In genomic region chr3:94839101-94839500, GRCm38 (mm10) we compare ENCODE assay signal across 9 mouse cellular contexts. TPM values are rescaled to one million over a fixed set of nuclear protein-coding genes. Genes with fewer than 3 reads are reported as not detected.
DNase-seq lines count a peak whose midpoint lies in the region; ATAC-seq lines count a peak whose summit lies in the region.
"Had no signal": no experiment of that assay in that cellular context is flagged by ENCODE, and none has a peak within 500 bp of the region (broad histone marks: within the 10 kb centered on the region; RNA-seq: fewer than 3 reads in every experiment).

No protein-coding gene starts in this region.

- peak overlapping the region; percentile 74; the same call in 1 of the 2 replicates for H3K9ac ChIP-seq in kidney, embryonic 15.5 days
- no peak overlapping the region for H3K9ac ChIP-seq in embryonic facial prominence, embryonic 15.5 days
- no peak overlapping the region for H3K9ac ChIP-seq in intestine, embryonic 16.5 days (ENCODE audit: low read depth, low read length)
- peak overlapping the region; percentile 88; the same call in 1 of the 2 replicates for H3K9ac ChIP-seq in neural tube, embryonic 12.5 days

- no peaks in the 10 kb centered on the region for H3K27me3 ChIP-seq in kidney, embryonic 15.5 days
- no peaks in the 10 kb centered on the region for H3K27me3 ChIP-seq in embryonic facial prominence, embryonic 15.5 days
- no peaks in the 10 kb centered on the region for H3K27me3 ChIP-seq in intestine, embryonic 16.5 days (replicated peaks; ENCODE audit: control insufficient read depth, insufficient read depth, low read length)
- no peaks in the 10 kb centered on the region for H3K27me3 ChIP-seq in neural tube, embryonic 12.5 days (replicated peaks)

- peaks cover 20% of the 10 kb centered on the region for H3K4me1 ChIP-seq in kidney, embryonic 15.5 days
- H3K4me1 ChIP-seq in embryonic facial prominence, embryonic 15.5 days: peaks cover 17% of the 10 kb centered on the region
- H3K4me1 ChIP-seq in intestine, embryonic 16.5 days (ENCODE audit: control insufficient read depth, insufficient read depth, low read length): 0 out of 2 replicates have a peak, but pooled peaks cover 3% of the 10 kb centered on the region
- H3K4me1 ChIP-seq in neural tube, embryonic 12.5 days: peaks cover 17% of the 10 kb centered on the region

- no peak for ATAC-seq in kidney, embryonic 15.5 days (replicated peaks; ENCODE audit: low FRiP score)
- no peak for ATAC-seq in embryonic facial prominence, embryonic 15.5 days (ENCODE audit: insufficient number of reproducible peaks, low FRiP score, low TSS enrichment, low read depth)
- no peak for ATAC-seq in intestine, embryonic 16.5 days
- no peak for ATAC-seq in neural tube, embryonic 12.5 days (ENCODE audit: low FRiP score, low read depth)

- 0 out of 2 replicates have a peak, but pooled peaks cover 3% of the 10 kb centered on the region for H3K9me3 ChIP-seq in kidney, embryonic 15.5 days (replicated peaks)
- no peaks in the 10 kb centered on the region for H3K9me3 ChIP-seq in embryonic facial prominence, embryonic 15.5 days (replicated peaks)
- H3K9me3 ChIP-seq in intestine, embryonic 16.5 days (ENCODE audit: control insufficient read depth, low read length): no peaks in the 10 kb centered on the region
- no peaks in the 10 kb centered on the region for H3K9me3 ChIP-seq in neural tube, embryonic 12.5 days

- no peaks in the 10 kb centered on the region for H3K36me3 ChIP-seq in kidney, embryonic 15.5 days
- no peaks in the 10 kb centered on the region for H3K36me3 ChIP-seq in embryonic facial prominence, embryonic 15.5 days
- H3K36me3 ChIP-seq in intestine, embryonic 16.5 days (ENCODE audit: control insufficient read depth, insufficient read depth, low read length): no peaks in the 10 kb centered on the region
- no peaks in the 10 kb centered on the region for H3K36me3 ChIP-seq in neural tube, embryonic 12.5 days

- WGBS in kidney, embryonic 15.5 days: 70% methylated on average over 5 of the region's 5 CpGs
- WGBS in embryonic facial prominence, embryonic 15.5 days: 70% methylated on average over 5 of the region's 5 CpGs
- 65% methylated on average over 5 of the region's 5 CpGs for WGBS in intestine, embryonic 16.5 days
- WGBS in neural tube, embryonic 12.5 days: 79% methylated on average over 5 of the region's 5 CpGs

- H3K4me3 ChIP-seq in kidney, embryonic 15.5 days (replicated peaks): peak overlapping the region; percentile 74
- H3K4me3 ChIP-seq in embryonic facial prominence, embryonic 15.5 days (replicated peaks): peak overlapping the region; percentile 67
- H3K4me3 ChIP-seq in intestine, embryonic 16.5 days (ENCODE audit: low read length): 0 out of 2 replicates have a peak overlapping the region, but pooled peaks have one; percentile 71
- peak overlapping the region; percentile 73; the same call in 1 of the 2 replicates for H3K4me3 ChIP-seq in neural tube, embryonic 12.5 days

- H3K27ac ChIP-seq in kidney, embryonic 15.5 days: peak overlapping the region; percentile 95
- peak overlapping the region; percentile 99; the same call in 1 of the 2 replicates for H3K27ac ChIP-seq in embryonic facial prominence, embryonic 15.5 days (replicated peaks)
- H3K27ac ChIP-seq in intestine, embryonic 16.5 days (ENCODE audit: low read length): no peak overlapping the region
- H3K27ac ChIP-seq in neural tube, embryonic 12.5 days: no peak overlapping the region

- DNase-seq in kidney, adult 8-10 months: no peak
- DNase-seq in left cerebral cortex, adult 8-10 months (ENCODE audit: low spot score in 2 of 2): no peak
- no peak for DNase-seq in retina, embryonic 14.5 days (ENCODE audit: low spot score)
- no peak for DNase-seq in gastrocnemius, postnatal 10 days

- H3K4me2 ChIP-seq in kidney, embryonic 15.5 days: peak overlapping the region; percentile 66
- H3K4me2 ChIP-seq in embryonic facial prominence, embryonic 15.5 days (replicated peaks): peak overlapping the region; percentile 58
- peak overlapping the region; percentile 62; the same call in 1 of the 2 replicates for H3K4me2 ChIP-seq in intestine, embryonic 16.5 days (ENCODE audit: low read depth, low read length)
- H3K4me2 ChIP-seq in neural tube, embryonic 12.5 days (replicated peaks): peak overlapping the region; percentile 65

RNA-seq across cellular contexts. Expression of gene Pogz, which starts 1.7 kb away (rescaled TPM):
- polyA plus RNA-seq in kidney, embryonic 15.5 days (2015; fragmentation: Nextera tagmentation; extraction: Ambion mirVana): 17.4 and 18.8 TPM in 2 replicates
- polyA plus RNA-seq in embryonic facial prominence, embryonic 15.5 days (2015; fragmentation: Nextera tagmentation; extraction: Ambion mirVana): 15.3 and 16.4 TPM in 2 replicates
- polyA plus RNA-seq in intestine, embryonic 16.5 days (2015; fragmentation: Nextera tagmentation; extraction: Ambion mirVana): 9.2 and 9.9 TPM in 2 replicates
- polyA plus RNA-seq in neural tube, embryonic 12.5 days (2016; fragmentation: Nextera tagmentation; extraction: Ambion mirVana): 20.9 and 21.0 TPM in 2 replicates
- 10 to 100 TPM; 52.5 to 66.4 (median 60.5) TPM for total RNA-seq in left cerebral cortex, adult 8-10 months (2022)
- total RNA-seq in gastrocnemius, postnatal 10 days (2021): 10 to 100 TPM; 23.9 to 27.8 TPM

RNA-seq across cellular contexts. Expression of gene Psmb4, which starts 47.7 kb away (rescaled TPM):
- 340 and 342 TPM in 2 replicates for polyA plus RNA-seq in kidney, embryonic 15.5 days (2015; fragmentation: Nextera tagmentation; extraction: Ambion mirVana)
- 328 and 351 TPM in 2 replicates for polyA plus RNA-seq in embryonic facial prominence, embryonic 15.5 days (2015; fragmentation: Nextera tagmentation; extraction: Ambion mirVana)
- 299 and 315 TPM in 2 replicates for polyA plus RNA-seq in intestine, embryonic 16.5 days (2015; fragmentation: Nextera tagmentation; extraction: Ambion mirVana)
- polyA plus RNA-seq in neural tube, embryonic 12.5 days (2016; fragmentation: Nextera tagmentation; extraction: Ambion mirVana): 331 and 332 TPM in 2 replicates
- total RNA-seq in left cerebral cortex, adult 8-10 months (2022): 100 to 1,000 TPM; 239 to 284 (median 263) TPM
- total RNA-seq in gastrocnemius, postnatal 10 days (2021): 100 to 1,000 TPM; 240 to 255 TPM

RNA-seq across cellular contexts. Expression of gene Cgn, which starts 52.8 kb away (rescaled TPM):
- polyA plus RNA-seq in kidney, embryonic 15.5 days (2015; fragmentation: Nextera tagmentation; extraction: Ambion mirVana): 17.0 and 18.3 TPM in 2 replicates
- polyA plus RNA-seq in embryonic facial prominence, embryonic 15.5 days (2015; fragmentation: Nextera tagmentation; extraction: Ambion mirVana): 10.1 and 12.6 TPM in 2 replicates
- polyA plus RNA-seq in intestine, embryonic 16.5 days (2015; fragmentation: Nextera tagmentation; extraction: Ambion mirVana): 80.9 and 90.7 TPM in 2 replicates
- polyA plus RNA-seq in neural tube, embryonic 12.5 days (2016; fragmentation: Nextera tagmentation; extraction: Ambion mirVana): 4.1 and 4.3 TPM in 2 replicates
- total RNA-seq in left cerebral cortex, adult 8-10 months (2022): 1 to 10 TPM; 3.5 to 5.2 (median 4.3) TPM
- under 1 TPM; 0.29 to 0.38 TPM for total RNA-seq in gastrocnemius, postnatal 10 days (2021)
- total RNA-seq: common myeloid progenitor, adult 5-6 weeks had no signal

Comparison
In these comparisons a context has a peak if more than half of its experiments do, and no peak if none do; other contexts are left out.
1. H3K27ac ChIP-seq: peak in kidney, embryonic 15.5 days (single experiment) and embryonic facial prominence, embryonic 15.5 days (single experiment); none in intestine, embryonic 16.5 days (single experiment) and neural tube, embryonic 12.5 days (single experiment).
2. H3K9ac ChIP-seq: peak in kidney, embryonic 15.5 days (single experiment) and neural tube, embryonic 12.5 days (single experiment); none in embryonic facial prominence, embryonic 15.5 days (single experiment) and intestine, embryonic 16.5 days (single experiment).
3. Peak in every context shown above with its lines, with median percentiles within 50 percentile points of each other: H3K4me2 ChIP-seq and H3K4me3 ChIP-seq.